Mouse (Mus musculus) G1E (cell line): ENCODE measurements at regions not wholly inside any gene's neighbourhood (a gene's known extent, or its start where the extent isn't known, plus 50 kb on each side); places are given as distances from the start of the nearest gene placed in this dataset.
A peak's percentile ranks its signal among the peaks of the same experiment; 100 is the strongest.

ENCODE experiments used
- ATAC-seq: 2 replicates; pipeline ENCODE4 v1.8.0; 2016; ENCODE audit warnings: mild to moderate bottlenecking; ENCODE audit not compliant: insufficient number of reproducible peaks, poor library complexity, low FRiP score, severe bottlenecking; ENCODE audit errors: extremely low read depth
- DNase-seq: peaks from one replicate; pipeline ENCODE4 v3.0.0; 2012; ENCODE audit warnings: low spot score
- H3K27me3 ChIP-seq: 2 replicates; pipeline ENCODE4 v1.6.1; 2012; ENCODE audit warnings: mild to moderate bottlenecking, low read length, inconsistent platforms; ENCODE audit not compliant: insufficient read depth
- H3K36me3 ChIP-seq: replicated peaks from 2 replicates; pipeline ENCODE3; 2012; ENCODE audit warnings: mild to moderate bottlenecking, inconsistent platforms
- H3K4me1 ChIP-seq: 2 replicates; pipeline ENCODE4 v1.6.1; 2012; ENCODE audit warnings: low read depth, low read length, inconsistent platforms, mixed read lengths; ENCODE audit not compliant: insufficient read depth
- H3K4me3 ChIP-seq: 2 replicates; pipeline ENCODE4 v1.5.1; 2012; ENCODE audit warnings: low read depth, mild to moderate bottlenecking, inconsistent platforms, low read length, moderate library complexity, mixed read lengths
- H3K9me3 ChIP-seq: replicated peaks from 2 replicates; pipeline ENCODE4 v1.6.1; 2012; ENCODE audit warnings: inconsistent platforms
- CTCF ChIP-seq: IDR thresholded peaks from 2 replicates; pipeline ENCODE4 v1.5.1; 2012; ENCODE audit warnings: low read depth, low read length, inconsistent platforms, mixed read lengths
- GATA1 ChIP-seq: IDR thresholded peaks from 2 replicates; pipeline ENCODE4 v1.6.1; 2012; ENCODE audit warnings: borderline replicate concordance, low read length, inconsistent platforms, mixed read lengths
- GATA2 ChIP-seq: IDR thresholded peaks from 2 replicates; pipeline ENCODE4 v1.6.1; 2012; ENCODE audit warnings: low read depth, low read length, inconsistent platforms, borderline replicate concordance
- POLR2AphosphoS5 ChIP-seq: IDR thresholded peaks from 2 replicates; pipeline ENCODE4 v1.6.1; 2012; ENCODE audit warnings: low read depth, low read length, inconsistent platforms; ENCODE audit not compliant: insufficient replicate concordance
- TAL1 ChIP-seq: conservative IDR thresholded peaks from 2 replicates; pipeline ENCODE4 v1.6.1; 2012; ENCODE audit warnings: low read depth, low read length, inconsistent platforms, mixed read lengths

DNA sequence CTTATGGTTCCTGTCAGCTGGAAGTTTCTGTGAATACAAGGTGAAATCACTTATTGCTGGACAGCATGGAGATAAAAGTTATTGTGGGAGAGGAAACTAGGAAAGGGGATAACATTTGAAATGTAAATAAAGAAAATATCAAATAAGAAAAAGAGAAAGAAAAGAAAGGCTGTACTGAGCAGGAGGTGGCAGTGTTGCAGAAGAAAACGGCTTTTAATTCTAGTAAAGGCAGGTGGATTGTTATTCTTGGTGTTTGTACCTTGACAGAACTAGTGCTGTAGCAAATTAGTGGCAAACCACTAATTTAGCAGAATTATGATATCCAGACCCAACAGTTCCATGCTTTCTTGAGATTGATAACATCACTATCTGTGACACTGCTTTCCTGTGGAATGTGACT, 52.6 kb downstream of the Gm10358 start:
- Histone ChIP-seq H3K4me3 (no peak overlapping the region), H3K36me3 (no peaks in the 10 kb centered on the region), H3K27me3 (no peaks in the 10 kb centered on the region), H3K9me3 (no peaks in the 10 kb centered on the region), H3K4me1 (no peaks in the 10 kb centered on the region)
- ATAC-seq (no peak), DNase-seq (no peak)
- TF ChIP-seq TAL1 = no peak
- no peak for TF ChIP-seq CTCF
- TF ChIP-seq GATA2 = no peak
- TF ChIP-seq POLR2AphosphoS5 = no peak
- TF ChIP-seq GATA1 = no peak

DNA sequence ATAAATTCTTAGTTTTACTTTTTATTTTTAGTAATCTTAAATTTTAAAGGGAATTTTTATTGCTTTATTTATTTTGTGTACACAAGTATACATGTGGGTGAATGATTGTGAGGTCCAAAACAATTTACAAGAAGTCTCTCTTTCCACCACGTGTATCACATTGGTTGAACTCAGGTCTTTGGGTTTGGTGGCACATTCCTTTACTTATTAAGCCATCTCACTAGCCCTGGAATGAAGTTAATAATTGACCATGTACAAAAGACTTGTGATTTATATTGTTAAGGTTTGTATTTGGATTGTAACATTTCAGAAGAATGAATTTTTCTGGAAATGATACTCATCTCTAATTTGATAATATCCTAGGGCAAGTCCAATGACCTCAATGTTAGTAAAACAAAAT, 56.2 kb downstream of the Gm10358 start:
- Histone ChIP-seq H3K36me3 (no peaks in the 10 kb centered on the region), H3K27me3 (no peaks in the 10 kb centered on the region), H3K9me3 (no peaks in the 10 kb centered on the region), H3K4me1 (no peaks in the 10 kb centered on the region), H3K4me3 (no peak overlapping the region)
- ATAC-seq (no peak), DNase-seq (no peak)
- TF ChIP-seq CTCF (no peak), GATA1 (no peak)

DNA sequence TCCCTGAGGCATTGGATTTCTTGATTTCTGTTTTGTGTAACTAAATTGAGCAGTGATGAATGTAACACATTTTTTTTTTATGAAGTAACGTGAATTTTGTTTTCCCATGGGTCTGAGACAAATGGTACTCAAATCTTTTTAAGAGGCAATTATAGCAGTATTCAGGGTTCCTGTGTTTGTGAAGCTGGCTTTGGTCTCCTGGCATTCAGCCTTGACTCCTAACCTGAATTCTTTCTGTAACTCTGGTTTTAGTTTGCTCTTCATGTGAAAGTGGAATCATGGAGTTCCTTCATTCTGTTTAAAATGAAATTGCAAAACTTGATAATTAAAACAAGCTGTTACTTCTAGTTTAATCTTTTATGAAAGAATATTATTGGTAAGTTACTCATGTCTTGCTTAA, 58.3 kb downstream of the Gm10358 start:
- no peak for DNase-seq
- H3K9me3 ChIP-seq = no peaks in the 10 kb centered on the region
- H3K4me1 ChIP-seq = no peaks in the 10 kb centered on the region
- H3K4me3 ChIP-seq = no peak overlapping the region
- no peaks in the 10 kb centered on the region for H3K27me3 ChIP-seq
- ATAC-seq = no peak
- no peaks in the 10 kb centered on the region for H3K36me3 ChIP-seq
- TF ChIP-seq POLR2AphosphoS5 = no peak
- TF ChIP-seq GATA2 = no peak
- no peak for TF ChIP-seq GATA1
- TF ChIP-seq TAL1 = no peak
- no peak for TF ChIP-seq CTCF

GRCm38 (mm10) chr8:75320614-75321013, 85.8 kb downstream of the Gm10358 start:
- no peaks in the 10 kb centered on the region for H3K27me3 ChIP-seq

GRCm38 (mm10) chr8:75318526-75318925, 87.9 kb downstream of the Gm10358 start:
- no peak for TF ChIP-seq CTCF
- no peak for TF ChIP-seq TAL1
- no peak for TF ChIP-seq GATA1
- no peak for TF ChIP-seq GATA2
- no peak for TF ChIP-seq POLR2AphosphoS5
- ATAC-seq = no peak

More at GRCm38 (mm10) chr8:75320614-75321013, 85.8 kb downstream of the Gm10358 start:
- ATAC-seq (no peak), DNase-seq (no peak)
- no peak for TF ChIP-seq GATA1
- TF ChIP-seq TAL1 = no peak
- TF ChIP-seq GATA2 = no peak
- TF ChIP-seq CTCF = no peak
- no peak for TF ChIP-seq POLR2AphosphoS5
- H3K4me1 ChIP-seq = no peaks in the 10 kb centered on the region
- no peak overlapping the region for H3K4me3 ChIP-seq
- no peaks in the 10 kb centered on the region for H3K9me3 ChIP-seq
- H3K36me3 ChIP-seq = no peaks in the 10 kb centered on the region

DNA sequence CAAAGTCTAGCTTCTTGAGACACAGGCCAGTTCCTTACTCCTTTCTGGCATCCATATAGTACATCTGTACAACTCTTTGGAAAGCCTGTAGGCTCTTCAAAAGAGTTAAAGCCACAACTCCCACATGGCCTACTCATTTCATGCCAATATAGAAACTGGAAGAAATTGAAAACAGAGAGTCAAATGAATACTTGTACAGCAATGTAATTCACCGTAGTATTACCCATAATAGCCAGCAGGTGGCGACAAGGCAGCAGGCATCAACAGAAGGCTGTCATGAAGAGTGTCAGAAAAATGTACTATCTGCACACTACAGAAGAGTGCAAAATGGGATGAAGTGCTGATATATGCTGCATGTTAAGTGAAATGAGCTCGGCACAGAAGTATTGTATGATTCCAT, 90.5 kb downstream of the Gm10358 start:
- no peaks in the 10 kb centered on the region for H3K4me1 ChIP-seq
- no peak overlapping the region for H3K4me3 ChIP-seq
- no peaks in the 10 kb centered on the region for H3K36me3 ChIP-seq
- DNase-seq = no peak
- TF ChIP-seq GATA2 (no peak), CTCF (peak; percentile 65)
- no peaks in the 10 kb centered on the region for H3K27me3 ChIP-seq
- peak; percentile 40; the same call in 1 of the 2 replicates for ATAC-seq
- no peaks in the 10 kb centered on the region for H3K9me3 ChIP-seq

More at GRCm38 (mm10) chr8:75318526-75318925, 87.9 kb downstream of the Gm10358 start:
- no peak for DNase-seq
- no peaks in the 10 kb centered on the region for H3K27me3 ChIP-seq
- H3K4me3 ChIP-seq = no peak overlapping the region
- H3K9me3 ChIP-seq = no peaks in the 10 kb centered on the region
- no peaks in the 10 kb centered on the region for H3K4me1 ChIP-seq
- no peaks in the 10 kb centered on the region for H3K36me3 ChIP-seq

DNA sequence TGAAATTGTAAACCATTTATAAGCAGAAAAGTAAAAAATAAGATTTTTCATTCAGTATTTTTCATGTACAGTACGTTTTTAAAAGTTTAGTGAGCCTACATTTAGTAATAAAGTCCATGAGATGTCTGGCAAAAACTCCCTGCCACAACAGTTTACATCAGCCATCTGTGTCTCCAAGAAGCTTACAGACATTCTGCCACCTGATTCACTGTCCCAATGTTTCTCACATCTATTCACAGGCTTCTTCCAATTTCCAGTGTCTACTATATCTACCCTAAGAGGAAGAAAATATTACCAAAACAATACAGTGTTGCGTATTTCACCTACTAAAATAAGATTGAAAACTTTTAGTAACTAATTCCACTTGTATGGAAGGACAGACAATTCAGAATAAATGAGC, 95.7 kb downstream of the Rasd2 start:
- H3K9me3 ChIP-seq = no peaks in the 10 kb centered on the region
- no peaks in the 10 kb centered on the region for H3K36me3 ChIP-seq
- H3K27me3 ChIP-seq = no peaks in the 10 kb centered on the region
- DNase-seq (no peak), ATAC-seq (no peak)
- no peak for TF ChIP-seq TAL1
- TF ChIP-seq CTCF = no peak
- no peak for TF ChIP-seq GATA1
- TF ChIP-seq GATA2 = no peak
- no peak for TF ChIP-seq POLR2AphosphoS5
- H3K4me3 ChIP-seq = no peak overlapping the region
- no peaks in the 10 kb centered on the region for H3K4me1 ChIP-seq
